Mouse (Mus musculus) embryonic facial prominence, embryonic 11.5 days (tissue): ENCODE results near the gene Raet1e. TPM values are rescaled to one million over a fixed set of nuclear protein-coding genes. Genes with fewer than 3 reads are reported as not detected.
"Not testable (repeated sequence)": the region's sequence is repeated elsewhere in the genome, so short reads cannot be mapped to it uniquely, and the experiment has no call there.

Experiments used
- ATAC-seq: fragments of 200-750 bp; cut with Nextera tagmentation; replicated peaks from 2 replicates; pipeline ENCODE4 v1.8.0; 2017; ENCODE audit warnings: low read depth; ENCODE audit not compliant: insufficient number of reproducible peaks, low FRiP score, low TSS enrichment
- DNase-seq: peaks from one replicate; pipeline ENCODE4 v3.0.0-alpha.2; 2015; ENCODE audit warnings: low spot score
- H3K27ac ChIP-seq: fragments of 300-500 bp; sonication (generic); replicated peaks from 2 replicates; pipeline ENCODE4 v1.5.1; 2014; ENCODE audit warnings: mild to moderate bottlenecking, low read depth, low read length, control low read depth
- H3K27me3 ChIP-seq: fragments of 300-500 bp; sonication (generic); 2 replicates; pipeline ENCODE4 v1.6.1; 2014; ENCODE audit warnings: mild to moderate bottlenecking, low read length, moderate library complexity, mixed read lengths; ENCODE audit not compliant: control insufficient read depth, insufficient read depth
- H3K36me3 ChIP-seq: fragments of 300-500 bp; sonication (generic); replicated peaks from 2 replicates; pipeline ENCODE4 v1.6.1; 2014; ENCODE audit warnings: low read depth, mild to moderate bottlenecking, low read length, moderate library complexity, mixed read lengths; ENCODE audit not compliant: control insufficient read depth, insufficient read depth
- H3K4me1 ChIP-seq: fragments of 300-500 bp; sonication (generic); 2 replicates; pipeline ENCODE4 v1.6.1; 2014; ENCODE audit warnings: low read length, mixed read lengths; ENCODE audit not compliant: control insufficient read depth, insufficient read depth
- H3K4me2 ChIP-seq: fragments of 300-500 bp; sonication (generic); 2 replicates; pipeline ENCODE4 v1.6.1; 2014; ENCODE audit warnings: low read depth, mild to moderate bottlenecking, control low read depth, low read length, moderate library complexity
- H3K4me3 ChIP-seq: fragments of 300-500 bp; sonication (generic); 2 replicates; pipeline ENCODE4 v1.5.1; 2014; ENCODE audit warnings: low read depth, low read length, control low read depth
- H3K9ac ChIP-seq: fragments of 300-500 bp; sonication (generic); replicated peaks from 2 replicates; pipeline ENCODE4 v1.6.1; 2014; ENCODE audit warnings: mild to moderate bottlenecking, control low read depth, low read length
- H3K9me3 ChIP-seq: fragments of 300-500 bp; sonication (generic); replicated peaks from 2 replicates; pipeline ENCODE4 v1.6.1; 2016; ENCODE audit warnings: mild to moderate bottlenecking, low read length, inconsistent platforms, mixed read lengths; ENCODE audit not compliant: control insufficient read depth
- WGBS: fragments of 180-500 bp; shearing (Covaris S2); extraction: QIAGEN DNeasy Blood & Tissue Kit; methylation state at CpG from one replicate; pipeline ENCODE4 v1.1.7; 2014; 5-methylcytosine and 5-hydroxymethylcytosine counted together
- polyA plus RNA-seq: library from polyadenylated mRNA; unstranded; fragments of >200 nt; fragmentation: Nextera tagmentation; extraction: Ambion mirVana; gene quantifications from 2 replicates; pipeline ENCODE4 v1.2.1, GENCODE M21; 2014

The Raet1e gene
- polyA plus RNA-seq, 1 experiment from 2014 or later: 11.3 TPM

- no peak overlapping the region for H3K27ac ChIP-seq
Measured at GRCm38 (mm10) chr10:22159581-22160140, 1.3 kb downstream of the Raet1e start.

GRCm38 (mm10) chr10:22163279-22163678, 4.9 kb downstream of the Raet1e start:
- not testable (repeated sequence) for DNase-seq, H3K4me3 ChIP-seq, H3K4me2 ChIP-seq, H3K36me3 ChIP-seq, H3K4me1 ChIP-seq, H3K9ac ChIP-seq, H3K9me3 ChIP-seq, H3K27ac ChIP-seq, ATAC-seq
- WGBS: 9% methylated on average over 9 of the region's 9 CpGs
- H3K27me3 ChIP-seq: peaks cover 21% of the 10 kb centered on the region

More at GRCm38 (mm10) chr10:22159581-22160140, 1.3 kb downstream of the Raet1e start:
- no peaks in the 10 kb centered on the region for H3K4me1 ChIP-seq
- H3K9me3 ChIP-seq: no peaks in the 10 kb centered on the region
- H3K27me3 ChIP-seq: peaks cover 42% of the 10 kb centered on the region
- H3K9ac ChIP-seq: no peak overlapping the region
- DNase-seq (peak; percentile 2), ATAC-seq (no peak)
- H3K36me3 ChIP-seq: no peaks in the 10 kb centered on the region
- WGBS: 2% methylated on average over 21 of the region's 23 CpGs
- no peak overlapping the region for H3K4me2 ChIP-seq
- H3K4me3 ChIP-seq: no peak overlapping the region

- H3K36me3 ChIP-seq, H3K4me3 ChIP-seq, H3K4me1 ChIP-seq, H3K27ac ChIP-seq, H3K9me3 ChIP-seq, H3K9ac ChIP-seq, H3K4me2 ChIP-seq: not testable (repeated sequence)
- ATAC-seq: peak; percentile 49; the same call in 1 of the 2 replicates
- H3K27me3 ChIP-seq: peaks cover 15% of the 10 kb centered on the region
- peak; percentile 79 for DNase-seq
- WGBS: 36% methylated on average over 13 of the region's 16 CpGs
Measured at GRCm38 (mm10) chr10:22163705-22164583, 5.6 kb downstream of the Raet1e start.

GRCm38 (mm10) chr10:22165328-22166003, 7.1 kb downstream of the Raet1e start:
- not testable (repeated sequence) for H3K4me1 ChIP-seq, DNase-seq, H3K27me3 ChIP-seq, H3K9me3 ChIP-seq, H3K27ac ChIP-seq, H3K4me3 ChIP-seq, H3K9ac ChIP-seq, H3K36me3 ChIP-seq, H3K4me2 ChIP-seq, ATAC-seq
- WGBS: 67% methylated on average over 5 of the region's 5 CpGs

GRCm38 (mm10) chr10:22166025-22166424, 7.7 kb downstream of the Raet1e start:
- not testable (repeated sequence) for H3K27me3 ChIP-seq, ATAC-seq, DNase-seq, H3K4me3 ChIP-seq, H3K36me3 ChIP-seq, H3K9me3 ChIP-seq, H3K4me2 ChIP-seq, H3K27ac ChIP-seq, H3K4me1 ChIP-seq, H3K9ac ChIP-seq
- WGBS: 75% methylated on average over 2 of the region's 2 CpGs

GRCm38 (mm10) chr10:22167061-22167460, 8.7 kb downstream of the Raet1e start:
- not testable (repeated sequence) for H3K4me3 ChIP-seq, H3K27ac ChIP-seq, H3K9ac ChIP-seq, H3K9me3 ChIP-seq, H3K27me3 ChIP-seq, DNase-seq, H3K4me1 ChIP-seq, H3K36me3 ChIP-seq, H3K4me2 ChIP-seq, ATAC-seq
- 78% methylated on average over 1 of the region's 1 CpGs for WGBS

GRCm38 (mm10) chr10:22169116-22169515, 10.7 kb downstream of the Raet1e start:
- H3K4me1 ChIP-seq, H3K27ac ChIP-seq, H3K9ac ChIP-seq, H3K4me2 ChIP-seq, H3K27me3 ChIP-seq, H3K36me3 ChIP-seq, H3K4me3 ChIP-seq, DNase-seq, H3K9me3 ChIP-seq, ATAC-seq: not testable (repeated sequence)
